Mouse (Mus musculus): ENCODE measurements around the gene Tpp2.

DNA sequence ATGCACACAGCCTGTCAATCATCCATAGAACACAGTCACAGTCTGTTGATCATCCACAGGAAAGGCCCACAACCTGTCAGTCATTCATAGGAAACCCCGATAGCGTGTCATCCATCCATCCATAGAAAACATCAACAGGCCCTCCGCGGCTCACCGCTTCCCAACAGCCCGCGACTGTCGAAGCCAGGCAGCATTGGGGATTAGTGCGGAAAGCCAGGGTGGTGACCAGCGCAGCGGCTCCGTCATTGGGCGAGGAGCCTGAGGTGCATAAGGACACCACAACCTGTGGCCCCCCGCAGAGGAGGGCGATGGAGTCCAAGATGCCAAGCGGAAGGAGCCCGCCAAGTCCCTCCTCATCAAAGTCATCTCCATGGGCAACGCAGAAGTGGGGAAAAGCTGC is 35.5 kb upstream of the Tpp2 start:
- TF ChIP-seq GABPA (IDR thresholded peaks at IDR 0.05; ENCODE audit: low read depth, low read length) (no peak), RCOR1 (IDR thresholded peaks at IDR 0.05; ENCODE audit: low read depth, low read length) (no peak), HCFC1 (IDR thresholded peaks at IDR 0.05; ENCODE audit: low read depth, low read length) (no peak), CTCF (IDR thresholded peaks at IDR 0.05 in 2 of 3, conservative IDR thresholded peaks at IDR 0.05 in 1 of 3; ENCODE audit: control insufficient read depth in 1 of 3, insufficient read depth in 1 of 3, low read depth in 2 of 3, low read length in 3 of 3, poor library complexity in 1 of 3, severe bottlenecking in 1 of 3) (no peak), BHLHE40 (IDR thresholded peaks at IDR 0.05; ENCODE audit: borderline replicate concordance, low read depth, low read length) (no peak), ZKSCAN1 (IDR thresholded peaks at IDR 0.05; ENCODE audit: low read depth, low read length) (no peak), USF1 (IDR thresholded peaks at IDR 0.05; ENCODE audit: low read depth, low read length) (no peak), POLR2A (IDR thresholded peaks at IDR 0.05; ENCODE audit: control insufficient read depth in 1 of 2, insufficient read depth in 1 of 2, low read depth in 1 of 2, low read length in 2 of 2, poor library complexity in 1 of 2) (no peak), CHD2 (IDR thresholded peaks at IDR 0.05; ENCODE audit: low read length) (no peak), ETS1 (IDR thresholded peaks at IDR 0.05; ENCODE audit: low read depth, low read length) (no peak), SMC3 (IDR thresholded peaks at IDR 0.05; ENCODE audit: low read depth, low read length) (no peak)

Measured in MEL (cell line).